Mouse (Mus musculus): ENCODE measurements around the gene Hs3st3a1. TPM values are rescaled to one million over a fixed set of nuclear protein-coding genes. Genes with fewer than 3 reads are reported as not detected.

The Hs3st3a1 gene
- polyA plus RNA-seq, 1 experiment from 2014 or later: 3.1 TPM

DNA sequence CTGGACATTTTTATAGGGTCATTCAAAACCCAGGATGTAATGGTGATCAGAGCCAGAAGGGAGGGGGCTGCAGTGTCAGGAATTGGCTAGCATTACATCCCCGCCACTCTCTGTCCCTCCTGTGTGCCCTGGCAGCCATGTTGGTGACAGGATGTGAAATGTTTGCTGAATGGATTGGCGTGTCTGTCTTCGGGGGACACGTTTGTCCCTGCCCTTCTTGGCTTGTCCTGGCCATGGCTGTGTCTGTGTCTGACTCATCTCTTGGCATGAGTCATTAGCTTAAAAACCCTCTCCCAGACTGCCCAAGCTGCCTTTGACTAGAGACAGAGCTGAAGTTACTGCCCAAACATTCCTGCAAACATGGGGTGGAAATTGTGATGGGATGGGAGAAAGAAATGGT is 33.6 kb downstream of the Hs3st3a1 start:
- peak; percentile 69; the same call in 1 of the 2 replicates for ATAC-seq (ENCODE audit: low FRiP score, low TSS enrichment)
- no peaks in the 10 kb centered on the region for H3K27me3 ChIP-seq (ENCODE audit: control insufficient read depth, insufficient read depth, low read length)
- no peaks in the 10 kb centered on the region for H3K36me3 ChIP-seq (ENCODE audit: control insufficient read depth, insufficient read depth, low read length)
- WGBS: 18% methylated on average over 4 of the region's 4 CpGs
- H3K4me1 ChIP-seq (ENCODE audit: control insufficient read depth, insufficient read depth, low read length): 0 out of 2 replicates have a peak, but pooled peaks cover 6% of the 10 kb centered on the region
- H3K27ac ChIP-seq (ENCODE audit: low read depth, low read length): no peak overlapping the region; the same call in 1 of the 2 replicates
- H3K4me3 ChIP-seq (ENCODE audit: low read length): no peak overlapping the region
- H3K9ac ChIP-seq (ENCODE audit: low read depth, low read length): no peak overlapping the region
- no peaks in the 10 kb centered on the region for H3K9me3 ChIP-seq (ENCODE audit: control insufficient read depth, low read length)
- no peak overlapping the region for H3K4me2 ChIP-seq (replicated peaks; ENCODE audit: low read depth, low read length)

DNA sequence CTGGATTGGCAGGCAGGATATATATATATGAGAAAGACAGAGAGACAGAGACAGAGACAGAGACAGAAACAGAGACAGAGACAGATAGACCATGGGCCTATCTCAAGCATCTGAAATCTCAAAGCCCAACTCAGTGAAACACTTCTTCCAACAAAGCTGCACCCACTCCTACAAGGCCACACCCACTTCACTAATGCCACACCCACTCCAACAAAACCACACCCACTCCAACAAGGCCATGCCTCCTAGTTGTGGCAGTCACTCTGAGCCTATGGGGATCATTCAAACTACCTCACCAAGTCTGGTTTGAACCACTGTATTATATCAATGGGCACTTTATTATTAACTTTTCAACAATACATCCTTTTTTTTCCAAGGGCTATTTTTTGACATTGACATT is 35.6 kb downstream of the Hs3st3a1 start:
- H3K9ac ChIP-seq (ENCODE audit: low read depth, low read length): no peak overlapping the region
- no peak overlapping the region for H3K4me2 ChIP-seq (replicated peaks; ENCODE audit: low read depth, low read length)
- no peak for ATAC-seq (ENCODE audit: low FRiP score, low TSS enrichment)
- H3K27ac ChIP-seq (ENCODE audit: low read depth, low read length): no peak overlapping the region
- no peaks in the 10 kb centered on the region for H3K36me3 ChIP-seq (ENCODE audit: control insufficient read depth, insufficient read depth, low read length)
- no peaks in the 10 kb centered on the region for H3K9me3 ChIP-seq (ENCODE audit: control insufficient read depth, low read length)
- H3K4me1 ChIP-seq (ENCODE audit: control insufficient read depth, insufficient read depth, low read length): 0 out of 2 replicates have a peak, but pooled peaks cover 6% of the 10 kb centered on the region
- H3K27me3 ChIP-seq (ENCODE audit: control insufficient read depth, insufficient read depth, low read length): no peaks in the 10 kb centered on the region
- no peak overlapping the region for H3K4me3 ChIP-seq (ENCODE audit: low read length)

DNA sequence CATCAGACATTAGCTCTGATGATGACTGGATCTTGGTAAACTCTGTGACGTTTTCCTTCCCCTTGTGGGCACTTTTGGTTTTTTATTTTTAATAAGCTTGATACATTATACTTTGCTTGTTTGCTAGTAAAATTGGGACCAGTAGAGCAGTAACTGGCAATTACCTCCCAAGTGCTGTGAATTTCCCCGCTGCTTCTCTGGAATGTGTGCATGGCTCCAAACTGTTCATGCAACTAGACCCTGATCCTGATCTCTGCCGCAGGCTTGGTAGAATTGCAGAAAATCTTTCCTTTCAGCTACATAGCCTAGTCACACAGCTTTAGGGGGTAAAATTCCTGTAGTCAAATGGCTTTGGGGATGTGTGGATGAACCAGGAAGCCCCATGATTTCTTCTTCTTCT is 38.5 kb downstream of the Hs3st3a1 start:
- 61% methylated on average over 3 of the region's 3 CpGs for WGBS
- no peak overlapping the region for H3K4me2 ChIP-seq (replicated peaks; ENCODE audit: low read depth, low read length)
- H3K9ac ChIP-seq (ENCODE audit: low read depth, low read length): no peak overlapping the region
- no peaks in the 10 kb centered on the region for H3K27me3 ChIP-seq (ENCODE audit: control insufficient read depth, insufficient read depth, low read length)
- no peak for ATAC-seq (ENCODE audit: low FRiP score, low TSS enrichment)
- H3K9me3 ChIP-seq (ENCODE audit: control insufficient read depth, low read length): no peaks in the 10 kb centered on the region
- no peak overlapping the region for H3K4me3 ChIP-seq (ENCODE audit: low read length)
- H3K27ac ChIP-seq (ENCODE audit: low read depth, low read length): no peak overlapping the region
- H3K4me1 ChIP-seq (ENCODE audit: control insufficient read depth, insufficient read depth, low read length): 0 out of 2 replicates have a peak, but pooled peaks cover 2% of the 10 kb centered on the region
- no peaks in the 10 kb centered on the region for H3K36me3 ChIP-seq (ENCODE audit: control insufficient read depth, insufficient read depth, low read length)

DNA sequence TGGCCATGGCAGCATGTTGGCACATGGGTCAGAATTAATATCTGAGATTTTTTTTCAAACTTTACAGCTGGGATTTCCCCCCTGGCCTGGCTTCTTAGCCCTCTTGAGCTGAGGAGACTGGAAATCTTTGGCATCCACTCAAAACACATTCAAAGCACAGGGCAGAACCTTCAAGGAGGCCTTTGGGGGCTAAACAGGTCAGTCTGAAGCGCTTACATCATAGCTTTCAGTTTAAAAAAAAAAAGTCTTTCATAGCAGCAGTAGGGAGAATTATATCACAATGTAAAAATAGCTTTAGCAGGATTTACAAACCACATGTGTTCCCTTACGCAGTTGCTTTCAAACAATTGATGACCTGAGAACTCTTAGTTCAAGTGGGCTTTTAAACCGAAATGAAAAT is 46.3 kb downstream of the Hs3st3a1 start:
- no peak overlapping the region for H3K9ac ChIP-seq (ENCODE audit: low read depth, low read length)
- 77% methylated on average over 3 of the region's 3 CpGs for WGBS
- no peaks in the 10 kb centered on the region for H3K36me3 ChIP-seq (ENCODE audit: control insufficient read depth, insufficient read depth, low read length)
- no peaks in the 10 kb centered on the region for H3K9me3 ChIP-seq (ENCODE audit: control insufficient read depth, low read length)
- no peak overlapping the region for H3K27ac ChIP-seq (ENCODE audit: low read depth, low read length)
- ATAC-seq (ENCODE audit: low FRiP score, low TSS enrichment): no peak
- no peak overlapping the region for H3K4me3 ChIP-seq (ENCODE audit: low read length)
- H3K27me3 ChIP-seq (ENCODE audit: control insufficient read depth, insufficient read depth, low read length): no peaks in the 10 kb centered on the region; the same call in 1 of the 2 replicates
- no peaks in the 10 kb centered on the region for H3K4me1 ChIP-seq (ENCODE audit: control insufficient read depth, insufficient read depth, low read length)
- H3K4me2 ChIP-seq (replicated peaks; ENCODE audit: low read depth, low read length): no peak overlapping the region

DNA sequence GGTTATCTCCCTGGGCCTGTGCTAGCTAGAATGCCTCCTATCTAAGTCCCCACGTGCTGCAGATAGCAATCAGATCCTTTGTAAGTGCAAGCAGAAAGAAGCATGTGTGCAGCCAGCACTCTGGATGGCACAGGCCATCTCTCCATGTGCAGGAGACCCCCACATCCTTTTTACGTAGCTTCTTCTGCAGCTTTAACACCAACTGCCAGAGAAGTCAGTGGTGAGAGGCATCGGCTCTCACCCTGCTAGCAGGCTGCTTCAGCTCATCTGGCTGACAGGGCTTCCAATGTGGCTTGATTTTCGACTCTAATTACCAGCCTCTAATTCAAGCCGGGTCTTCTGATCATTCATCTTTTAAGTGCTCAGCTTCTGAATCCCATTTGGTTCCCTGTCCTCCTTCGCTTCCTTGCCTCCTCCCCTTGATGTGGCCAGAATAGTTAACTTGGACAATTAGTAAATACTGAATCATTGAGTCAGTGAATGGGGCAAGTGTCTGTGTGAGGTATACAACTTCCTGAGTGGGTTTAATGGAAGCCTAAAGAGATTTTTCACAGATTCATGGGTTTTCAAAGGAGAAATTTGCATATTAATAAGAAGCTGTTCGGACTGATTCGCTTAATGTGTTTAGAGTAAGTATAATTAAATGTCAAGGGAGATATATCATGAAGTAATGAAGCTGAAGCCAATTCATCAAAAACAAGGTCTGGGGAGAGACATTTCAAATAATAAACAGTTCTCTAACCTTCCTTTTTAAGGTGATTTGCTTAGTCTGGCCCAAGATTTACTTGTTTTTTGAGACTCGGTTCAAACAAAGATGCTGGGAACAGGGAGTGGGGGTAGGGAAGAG is 54.7 kb downstream of the Hs3st3a1 start:
- H3K27me3 ChIP-seq (ENCODE audit: control insufficient read depth, insufficient read depth, low read length): no peaks in the 10 kb centered on the region; the same call in 1 of the 2 replicates
- no peak overlapping the region for H3K4me2 ChIP-seq (replicated peaks; ENCODE audit: low read depth, low read length)
- WGBS: 30% methylated on average over 9 of the region's 9 CpGs
- no peaks in the 10 kb centered on the region for H3K9me3 ChIP-seq (ENCODE audit: control insufficient read depth, low read length)
- H3K36me3 ChIP-seq (ENCODE audit: control insufficient read depth, insufficient read depth, low read length): no peaks in the 10 kb centered on the region
- ATAC-seq (ENCODE audit: low FRiP score, low TSS enrichment): no peak
- no peak overlapping the region for H3K9ac ChIP-seq (ENCODE audit: low read depth, low read length)
- H3K4me3 ChIP-seq (ENCODE audit: low read length): no peak overlapping the region
- H3K4me1 ChIP-seq (ENCODE audit: control insufficient read depth, insufficient read depth, low read length): no peaks in the 10 kb centered on the region
- H3K27ac ChIP-seq (ENCODE audit: low read depth, low read length): no peak overlapping the region

DNA sequence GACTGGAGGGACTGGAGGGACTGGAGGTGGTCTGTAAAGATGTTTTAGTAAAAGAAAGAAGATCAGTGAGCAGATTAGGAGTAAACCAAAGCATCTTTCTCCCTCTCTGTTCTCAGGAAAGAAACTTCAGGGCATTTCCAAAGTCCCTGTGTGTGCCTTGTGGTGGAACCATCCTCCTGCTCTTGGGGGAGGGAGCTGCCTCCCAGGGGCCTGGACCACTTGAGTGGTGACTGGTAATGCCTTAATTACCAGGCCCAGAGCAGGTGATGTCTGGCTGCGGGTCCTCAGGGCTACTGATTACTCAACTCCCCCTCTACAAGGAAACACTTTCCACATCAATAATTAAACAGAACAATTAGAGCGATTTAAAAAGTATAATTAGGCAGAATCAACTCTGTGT is 59.3 kb downstream of the Hs3st3a1 start:
- Histone ChIP-seq H3K4me1 (ENCODE audit: control insufficient read depth, insufficient read depth, low read length) (no peaks in the 10 kb centered on the region), H3K9ac (ENCODE audit: low read depth, low read length) (no peak overlapping the region), H3K36me3 (ENCODE audit: control insufficient read depth, insufficient read depth, low read length) (no peaks in the 10 kb centered on the region), H3K27ac (ENCODE audit: low read depth, low read length) (no peak overlapping the region), H3K4me3 (ENCODE audit: low read length) (no peak overlapping the region), H3K9me3 (ENCODE audit: control insufficient read depth, low read length) (no peaks in the 10 kb centered on the region), H3K27me3 (ENCODE audit: control insufficient read depth, insufficient read depth, low read length) (no peaks in the 10 kb centered on the region), H3K4me2 (replicated peaks; ENCODE audit: low read depth, low read length) (no peak overlapping the region)
- no peak for ATAC-seq (ENCODE audit: low FRiP score, low TSS enrichment)
- WGBS: 47% methylated on average over 2 of the region's 2 CpGs

DNA sequence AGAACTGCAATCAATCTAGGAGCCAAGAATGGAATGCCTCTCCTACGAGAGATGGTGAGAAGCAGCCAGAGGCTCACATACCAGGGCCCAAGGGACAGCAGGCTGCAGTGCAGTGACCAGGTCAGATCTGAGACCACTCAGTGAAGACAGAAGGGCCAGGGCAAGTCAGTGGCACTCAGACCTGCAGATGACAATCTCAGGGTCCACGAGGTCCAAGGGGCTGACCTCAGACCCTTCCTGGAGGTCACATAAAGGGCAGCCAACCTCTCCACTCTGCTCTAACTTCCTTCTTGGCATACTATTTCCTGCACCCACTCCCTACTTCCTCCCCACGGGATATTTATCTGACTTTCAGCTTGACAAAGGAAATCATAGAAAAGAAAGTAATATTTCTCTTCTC is 60.8 kb downstream of the Hs3st3a1 start:
- Histone ChIP-seq H3K9ac (ENCODE audit: low read depth, low read length) (no peak overlapping the region), H3K36me3 (ENCODE audit: control insufficient read depth, insufficient read depth, low read length) (no peaks in the 10 kb centered on the region), H3K4me3 (ENCODE audit: low read length) (no peak overlapping the region), H3K9me3 (ENCODE audit: control insufficient read depth, low read length) (no peaks in the 10 kb centered on the region), H3K4me2 (replicated peaks; ENCODE audit: low read depth, low read length) (no peak overlapping the region), H3K27me3 (ENCODE audit: control insufficient read depth, insufficient read depth, low read length) (no peaks in the 10 kb centered on the region), H3K27ac (ENCODE audit: low read depth, low read length) (no peak overlapping the region), H3K4me1 (ENCODE audit: control insufficient read depth, insufficient read depth, low read length) (no peaks in the 10 kb centered on the region)
- WGBS: 15% methylated on average over 3 of the region's 3 CpGs
- ATAC-seq (ENCODE audit: low FRiP score, low TSS enrichment): no peak

DNA sequence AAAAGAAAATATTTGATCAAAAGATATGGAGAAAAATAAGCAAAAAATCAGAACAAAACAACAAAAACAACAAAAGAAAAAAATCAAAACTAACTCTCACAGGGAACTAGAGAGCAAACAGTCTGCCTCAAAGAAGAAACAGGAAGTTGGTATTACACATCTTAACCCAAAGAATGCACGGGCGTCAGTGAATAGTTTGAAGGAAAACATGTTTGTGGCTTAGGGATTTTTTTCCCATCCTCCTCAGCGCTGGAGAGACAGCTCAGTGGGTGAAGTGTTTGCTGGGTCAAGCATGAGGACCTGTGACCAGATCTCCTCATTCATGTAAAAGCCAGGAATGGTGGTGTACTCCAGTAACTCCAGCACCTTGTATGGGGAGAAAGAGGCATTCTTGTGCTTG is 61.5 kb downstream of the Hs3st3a1 start:
- no peak overlapping the region for H3K27ac ChIP-seq (ENCODE audit: low read depth, low read length)
- no peaks in the 10 kb centered on the region for H3K9me3 ChIP-seq (ENCODE audit: control insufficient read depth, low read length)
- ATAC-seq (ENCODE audit: low FRiP score, low TSS enrichment): no peak
- WGBS: 43% methylated on average over 3 of the region's 3 CpGs
- H3K4me3 ChIP-seq (ENCODE audit: low read length): no peak overlapping the region
- no peaks in the 10 kb centered on the region for H3K4me1 ChIP-seq (ENCODE audit: control insufficient read depth, insufficient read depth, low read length)
- H3K4me2 ChIP-seq (replicated peaks; ENCODE audit: low read depth, low read length): no peak overlapping the region
- H3K27me3 ChIP-seq (ENCODE audit: control insufficient read depth, insufficient read depth, low read length): no peaks in the 10 kb centered on the region
- H3K9ac ChIP-seq (ENCODE audit: low read depth, low read length): no peak overlapping the region
- H3K36me3 ChIP-seq (ENCODE audit: control insufficient read depth, insufficient read depth, low read length): no peaks in the 10 kb centered on the region

DNA sequence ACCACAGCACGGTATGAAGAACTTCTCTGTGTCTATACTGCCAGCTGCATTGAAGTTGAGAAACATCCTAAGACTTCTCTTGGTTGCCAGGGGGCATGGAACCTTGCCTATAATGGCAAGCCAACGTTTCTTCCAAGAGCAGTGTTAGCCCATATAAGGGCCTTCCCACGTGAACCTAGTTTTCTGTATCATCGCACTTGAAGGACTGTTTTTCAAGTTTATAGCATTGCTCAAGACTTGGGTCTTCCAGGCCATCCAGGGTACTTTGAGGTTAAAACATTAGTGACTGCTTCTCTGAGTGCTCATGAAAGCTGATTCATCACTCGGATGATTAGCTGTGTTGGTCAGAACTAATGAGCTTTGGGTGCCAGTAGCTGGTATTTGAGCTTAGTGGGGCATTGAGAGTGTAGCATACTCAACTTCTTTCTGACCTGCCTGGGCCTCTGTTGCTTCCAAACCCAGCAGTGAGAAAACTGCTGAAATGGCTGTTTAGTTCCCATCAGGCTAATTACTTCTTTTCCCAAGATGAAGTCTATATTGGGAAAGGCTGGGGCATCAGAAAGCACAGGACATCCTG is 65.5 kb downstream of the Hs3st3a1 start:
- H3K27ac ChIP-seq (ENCODE audit: low read depth, low read length): no peak overlapping the region
- ATAC-seq (ENCODE audit: low FRiP score, low TSS enrichment): no peak
- no peak overlapping the region for H3K4me3 ChIP-seq (ENCODE audit: low read length)
- H3K9me3 ChIP-seq (ENCODE audit: control insufficient read depth, low read length): 0 out of 2 replicates have a peak, but pooled peaks cover 3% of the 10 kb centered on the region
- no peaks in the 10 kb centered on the region for H3K4me1 ChIP-seq (ENCODE audit: control insufficient read depth, insufficient read depth, low read length)
- H3K9ac ChIP-seq (ENCODE audit: low read depth, low read length): no peak overlapping the region
- WGBS: 60% methylated on average over 5 of the region's 5 CpGs
- H3K36me3 ChIP-seq (ENCODE audit: control insufficient read depth, insufficient read depth, low read length): no peaks in the 10 kb centered on the region
- H3K27me3 ChIP-seq (ENCODE audit: control insufficient read depth, insufficient read depth, low read length): no peaks in the 10 kb centered on the region
- no peak overlapping the region for H3K4me2 ChIP-seq (replicated peaks; ENCODE audit: low read depth, low read length)
